Mouse (Mus musculus): ENCODE data around the gene Minos1.

GRCm38 (mm10) chr4:139055336-139055735 is 75.6 kb downstream of the Minos1 start:
- TF ChIP-seq CTCF (IDR thresholded peaks at IDR 0.05; ENCODE audit: low read depth, low read length), result no peak
- no peak for TF ChIP-seq POLR2A (IDR thresholded peaks at IDR 0.05; ENCODE audit: insufficient read depth, low read length)

Data from ES-Bruce4 (cell line).